Mouse (Mus musculus): Measurements from ENCODE around the gene Sipa1l2. TPM values are rescaled to one million over a fixed set of nuclear protein-coding genes. Genes with fewer than 3 reads are reported as not detected.
"Not testable (repeated sequence)": the region's sequence is repeated elsewhere in the genome, so short reads cannot be mapped to it uniquely, and the experiment has no call there.

The Sipa1l2 gene
- polyA plus RNA-seq, 1 experiment, result 47.6 TPM

DNA sequence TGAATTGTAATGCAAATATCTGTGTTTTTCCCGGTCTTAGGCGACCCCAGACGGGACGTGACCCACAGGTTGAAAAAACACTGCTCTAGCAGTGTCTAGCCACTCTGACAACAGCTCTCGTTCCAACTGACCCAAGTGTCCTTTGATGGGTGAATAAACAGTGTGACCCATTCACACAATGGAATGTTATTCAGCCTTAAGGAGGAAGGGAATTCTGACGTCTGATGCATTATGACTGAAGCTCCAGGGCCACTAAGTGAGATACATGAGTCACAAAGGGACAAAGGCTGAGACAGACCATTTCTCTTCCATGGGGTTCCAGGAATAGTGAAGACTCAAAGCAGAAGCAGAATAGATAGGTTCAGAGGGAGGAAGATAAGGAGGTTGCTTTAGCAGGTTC, 47.5 kb downstream of the Sipa1l2 start:
- H3K27ac ChIP-seq (ENCODE audit: insufficient read depth, low read depth, low read length), result no peak overlapping the region
- peaks cover 23% of the 10 kb centered on the region for H3K4me1 ChIP-seq (ENCODE audit: control insufficient read depth, insufficient read depth, low read length)
- H3K4me3 ChIP-seq (ENCODE audit: insufficient read depth, low read depth, low read length), result no peak overlapping the region
- no peak for TF ChIP-seq POLR2A (IDR thresholded peaks at IDR 0.05; ENCODE audit: insufficient read depth, low read depth, low read length)
- TF ChIP-seq CTCF (IDR thresholded peaks at IDR 0.05; ENCODE audit: insufficient read depth, low read depth, low read length), result no peak
- 73% methylated on average over 6 of the region's 6 CpGs for WGBS

- no peak overlapping the region for H3K27ac ChIP-seq (ENCODE audit: insufficient read depth, low read depth, low read length)
- 79% methylated on average over 7 of the region's 7 CpGs for WGBS
- H3K4me1 ChIP-seq (ENCODE audit: control insufficient read depth, insufficient read depth, low read length), result peaks cover 19% of the 10 kb centered on the region
- TF ChIP-seq POLR2A (IDR thresholded peaks at IDR 0.05; ENCODE audit: insufficient read depth, low read depth, low read length) (no peak), CTCF (IDR thresholded peaks at IDR 0.05; ENCODE audit: insufficient read depth, low read depth, low read length) (no peak)
- no peak overlapping the region for H3K4me3 ChIP-seq (ENCODE audit: insufficient read depth, low read depth, low read length)
Observed at GRCm38 (mm10) chr8:125521087-125521486, 48.5 kb downstream of the Sipa1l2 start.

GRCm38 (mm10) chr8:125520308-125520707, 49.3 kb downstream of the Sipa1l2 start:
- H3K4me3 ChIP-seq (ENCODE audit: insufficient read depth, low read depth, low read length); H3K27ac ChIP-seq (ENCODE audit: insufficient read depth, low read depth, low read length): not testable (repeated sequence)
- 94% methylated on average over 2 of the region's 2 CpGs for WGBS
- peaks cover 15% of the 10 kb centered on the region for H3K4me1 ChIP-seq (ENCODE audit: control insufficient read depth, insufficient read depth, low read length)

DNA sequence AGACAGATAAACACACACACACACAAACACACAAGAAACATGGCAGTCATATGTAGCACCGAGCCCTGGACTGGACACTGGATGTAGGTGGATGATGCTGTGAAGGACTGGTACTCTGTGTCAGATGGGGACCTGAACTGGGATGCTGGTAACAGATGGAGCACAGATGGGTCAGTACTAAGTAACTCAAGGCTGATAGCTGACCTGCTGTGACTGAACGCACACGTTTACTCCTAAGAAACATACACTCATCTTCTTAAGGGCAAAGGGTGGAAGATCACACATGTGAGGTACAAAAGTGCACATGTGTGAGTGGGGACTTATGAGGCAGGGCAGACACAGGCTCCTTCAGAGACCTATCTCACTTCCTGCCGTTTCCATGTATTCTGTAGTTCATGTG, 50.7 kb downstream of the Sipa1l2 start:
- 87% methylated on average over 4 of the region's 4 CpGs for WGBS
- no peak for TF ChIP-seq POLR2A (IDR thresholded peaks at IDR 0.05; ENCODE audit: insufficient read depth, low read depth, low read length)
- TF ChIP-seq CTCF (IDR thresholded peaks at IDR 0.05; ENCODE audit: insufficient read depth, low read depth, low read length), result no peak
- H3K4me3 ChIP-seq (ENCODE audit: insufficient read depth, low read depth, low read length), result no peak overlapping the region
- H3K27ac ChIP-seq (ENCODE audit: insufficient read depth, low read depth, low read length), result no peak overlapping the region
- H3K4me1 ChIP-seq (ENCODE audit: control insufficient read depth, insufficient read depth, low read length), result peaks cover 21% of the 10 kb centered on the region

DNA sequence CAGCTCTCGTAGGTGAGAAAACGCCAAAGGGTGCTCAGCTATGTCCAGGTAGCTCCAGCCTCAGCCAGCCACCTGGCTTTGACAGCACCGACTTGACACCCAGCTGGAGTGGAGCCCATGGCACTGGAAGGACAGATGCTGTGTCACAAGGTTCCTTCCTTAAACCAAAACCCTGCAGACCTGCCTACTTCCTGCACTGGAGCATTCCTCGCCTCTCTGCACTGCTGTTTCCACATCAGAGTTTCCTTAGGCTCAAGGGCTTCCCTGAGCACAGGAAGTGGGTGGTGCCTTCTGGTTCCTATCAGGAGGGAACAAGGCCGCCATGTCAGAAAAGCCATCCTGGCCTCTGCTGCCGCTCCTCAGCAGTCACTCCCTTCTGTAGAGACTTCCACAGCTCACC, 51.3 kb downstream of the Sipa1l2 start:
- H3K4me1 ChIP-seq (ENCODE audit: control insufficient read depth, insufficient read depth, low read length), result peaks cover 26% of the 10 kb centered on the region
- no peak overlapping the region for H3K4me3 ChIP-seq (ENCODE audit: insufficient read depth, low read depth, low read length)
- TF ChIP-seq POLR2A (IDR thresholded peaks at IDR 0.05; ENCODE audit: insufficient read depth, low read depth, low read length), result no peak
- no peak for TF ChIP-seq CTCF (IDR thresholded peaks at IDR 0.05; ENCODE audit: insufficient read depth, low read depth, low read length)
- H3K27ac ChIP-seq (ENCODE audit: insufficient read depth, low read depth, low read length), result no peak overlapping the region
- 84% methylated on average over 6 of the region's 6 CpGs for WGBS

DNA sequence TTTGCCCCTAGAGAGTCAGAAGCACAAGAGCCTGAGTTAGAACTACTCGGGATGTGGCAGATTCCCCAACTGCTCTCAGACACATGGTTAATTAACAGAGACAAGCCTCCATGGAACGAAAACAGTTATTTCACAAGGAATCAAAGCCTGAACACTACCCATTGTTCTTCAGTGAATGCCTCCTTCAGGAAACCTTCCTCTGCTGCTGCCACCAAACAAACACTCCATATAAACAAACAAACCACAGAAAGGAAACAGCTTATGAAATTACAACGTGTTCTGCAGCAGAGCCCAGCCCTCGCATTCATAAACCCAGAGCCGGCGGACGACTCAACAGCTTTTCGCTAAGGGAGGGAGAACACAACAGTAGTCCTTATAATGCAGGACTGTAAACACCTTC, 52.2 kb downstream of the Sipa1l2 start:
- peaks cover 29% of the 10 kb centered on the region for H3K4me1 ChIP-seq (ENCODE audit: control insufficient read depth, insufficient read depth, low read length)
- 22% methylated on average over 8 of the region's 8 CpGs for WGBS
- TF ChIP-seq POLR2A (IDR thresholded peaks at IDR 0.05; ENCODE audit: insufficient read depth, low read depth, low read length), result no peak
- H3K4me3 ChIP-seq (ENCODE audit: insufficient read depth, low read depth, low read length), result no peak overlapping the region
- H3K27ac ChIP-seq (ENCODE audit: insufficient read depth, low read depth, low read length), result no peak overlapping the region

- 92% methylated on average over 6 of the region's 6 CpGs for WGBS
- no peak overlapping the region for H3K4me3 ChIP-seq (ENCODE audit: insufficient read depth, low read depth, low read length)
- H3K27ac ChIP-seq (ENCODE audit: insufficient read depth, low read depth, low read length), result no peak overlapping the region
- TF ChIP-seq CTCF (IDR thresholded peaks at IDR 0.05; ENCODE audit: insufficient read depth, low read depth, low read length) (no peak), POLR2A (IDR thresholded peaks at IDR 0.05; ENCODE audit: insufficient read depth, low read depth, low read length) (no peak)
- peaks cover 29% of the 10 kb centered on the region for H3K4me1 ChIP-seq (ENCODE audit: control insufficient read depth, insufficient read depth, low read length)
Observed at GRCm38 (mm10) chr8:125516115-125516905, 53.3 kb downstream of the Sipa1l2 start.

GRCm38 (mm10) chr8:125515665-125516064, 53.9 kb downstream of the Sipa1l2 start:
- no peak for TF ChIP-seq CTCF (IDR thresholded peaks at IDR 0.05; ENCODE audit: insufficient read depth, low read depth, low read length)
- TF ChIP-seq POLR2A (IDR thresholded peaks at IDR 0.05; ENCODE audit: insufficient read depth, low read depth, low read length), result no peak
- H3K27ac ChIP-seq (ENCODE audit: insufficient read depth, low read depth, low read length), result no peak overlapping the region
- no peak overlapping the region for H3K4me3 ChIP-seq (ENCODE audit: insufficient read depth, low read depth, low read length)
- WGBS, result 81% methylated on average over 8 of the region's 8 CpGs
- peaks cover 34% of the 10 kb centered on the region for H3K4me1 ChIP-seq (ENCODE audit: control insufficient read depth, insufficient read depth, low read length)

DNA sequence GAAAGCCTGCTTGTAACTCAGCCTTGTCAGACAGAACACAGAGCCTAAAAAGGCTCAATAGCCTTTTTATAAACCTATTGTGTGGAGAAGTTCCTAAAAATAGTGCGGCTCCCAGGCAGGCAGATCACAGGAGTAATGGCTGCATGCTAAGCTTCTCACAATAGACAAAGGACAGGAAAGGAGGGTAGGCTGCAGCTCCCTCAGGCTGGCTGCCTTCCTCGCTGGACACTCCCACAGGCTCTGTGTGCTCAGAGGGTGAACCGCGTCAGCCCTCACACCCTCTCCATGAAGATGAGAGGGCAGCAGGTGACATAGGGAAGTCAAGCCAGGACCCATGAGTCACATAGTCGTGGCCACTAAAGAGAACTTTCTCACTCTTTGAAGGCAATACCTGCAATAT, 55.7 kb downstream of the Sipa1l2 start:
- Histone ChIP-seq H3K27ac (ENCODE audit: insufficient read depth, low read depth, low read length) (no peak overlapping the region), H3K4me3 (ENCODE audit: insufficient read depth, low read depth, low read length) (no peak overlapping the region), H3K4me1 (ENCODE audit: control insufficient read depth, insufficient read depth, low read length) (peaks cover 37% of the 10 kb centered on the region)
- TF ChIP-seq CTCF (IDR thresholded peaks at IDR 0.05; ENCODE audit: insufficient read depth, low read depth, low read length) (no peak), POLR2A (IDR thresholded peaks at IDR 0.05; ENCODE audit: insufficient read depth, low read depth, low read length) (no peak)
- WGBS, result 16% methylated on average over 5 of the region's 5 CpGs

Measured in olfactory bulb, adult 2 months (tissue).